Mouse (Mus musculus) cortical plate, adult 2 months (tissue): ENCODE results near the gene Mrc2.

Experiments
- CTCF ChIP-seq: fragments of 200-500 bp; IDR thresholded peaks from 2 replicates; pipeline ENCODE4 v1.5.1; 2011; ENCODE audit warnings: mild to moderate bottlenecking, control low read depth, low read length; ENCODE audit not compliant: insufficient read depth; ENCODE audit errors: extremely low read depth
- POLR2A ChIP-seq: fragments of 200-500 bp; IDR thresholded peaks from 2 replicates; pipeline ENCODE4 v1.6.1; 2011; ENCODE audit warnings: mild to moderate bottlenecking, low read length, control low read depth; ENCODE audit not compliant: insufficient read depth; ENCODE audit errors: extremely low read depth

DNA sequence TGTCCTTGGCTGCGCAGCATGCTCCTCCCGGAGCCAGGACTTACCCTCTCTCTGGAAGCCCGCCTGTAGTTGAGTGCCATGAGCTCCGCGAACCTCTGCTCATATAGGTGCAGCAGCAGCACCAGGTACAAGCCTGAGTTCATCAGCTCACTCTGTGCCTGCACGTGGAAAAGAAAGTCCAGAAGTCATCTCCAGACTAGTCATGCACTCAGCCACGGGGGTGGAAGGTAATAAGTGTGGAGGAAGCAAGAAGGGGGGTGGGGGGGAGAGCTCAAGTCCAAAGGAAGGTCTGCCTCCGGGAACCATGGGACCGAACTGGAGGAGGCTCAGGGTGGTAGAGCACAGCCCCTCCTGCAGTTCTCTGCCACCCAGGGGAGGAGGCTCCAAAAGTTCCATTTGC lies 79.4 kb downstream of the Mrc2 start:
- no peak for TF ChIP-seq CTCF
- TF ChIP-seq POLR2A = no peak
